39 mouse cellular contexts compared by ENCODE assay signal in the genomic region with DNA sequence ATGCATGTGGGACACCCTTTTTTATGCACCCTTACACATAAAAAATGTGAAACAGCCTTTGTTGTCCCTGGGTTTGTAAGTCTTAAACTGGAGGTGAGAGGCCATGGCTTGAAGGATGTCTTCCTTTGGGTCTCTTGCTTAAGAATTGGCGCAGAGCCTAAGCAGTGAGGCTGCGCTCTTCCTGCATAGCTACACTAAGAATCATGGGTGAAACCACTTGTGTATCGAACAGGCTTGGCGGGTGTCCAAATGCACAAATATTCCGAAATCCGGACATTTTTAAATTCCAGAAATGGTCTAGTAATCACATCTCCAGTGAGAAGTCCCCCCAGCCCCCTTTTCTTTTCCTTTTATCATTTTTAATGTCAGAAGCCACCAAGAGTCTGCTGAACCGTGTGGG. TPM values are rescaled to one million over a fixed set of nuclear protein-coding genes. Genes with fewer than 3 reads are reported as not detected.
DNase-seq lines count a peak whose midpoint lies in the region; ATAC-seq lines count a peak whose summit lies in the region.
"Had no signal": no experiment of that assay in that cellular context is flagged by ENCODE, and none has a peak within 500 bp of the region (broad histone marks: within the 10 kb centered on the region; RNA-seq: fewer than 3 reads in every experiment).

No protein-coding gene starts in this region.

- no peak overlapping the region for H3K4me3 ChIP-seq in kidney, embryonic 15.5 days (replicated peaks)
- H3K4me3 ChIP-seq in lung, embryonic 16.5 days (ENCODE audit: low read length) = no peak overlapping the region
- H3K4me3 ChIP-seq: embryonic facial prominence, embryonic 12.5 days; erythroblast, embryonic 14.5 days; gastrocnemius, adult 2 months; heart, embryonic 10.5 days; heart, embryonic 15.5 days; intestine, embryonic 15.5 days; liver, embryonic 13.5 days; midbrain, embryonic 13.5 days; neural tube, embryonic 13.5 days had no signal

- DNase-seq in adrenal gland, postnatal 14 days = peak; percentile 33
- DNase-seq in adrenal gland, adult 18-20 months (ENCODE audit: low spot score in 2 of 2) = no peak
- peak; percentile 29 for DNase-seq in kidney, postnatal 10 days
- DNase-seq in lung, postnatal 36 days = no peak
- DNase-seq: adrenal gland, adult 2 months; cerebellum, adult 11 months; cerebellum, adult 9-10 months; cerebellum, postnatal 36 days; gastrocnemius, adult 2 months; layer of hippocampus, postnatal 36 days; left cerebral cortex, postnatal 4 days; liver, embryonic 13.5 days; lung, adult 18-20 months; right cerebral cortex, postnatal 4 days; thymus, adult 18-20 months; thymus, postnatal 25 days had no signal

- no peaks in the 10 kb centered on the region for H3K27me3 ChIP-seq in kidney, embryonic 15.5 days
- H3K27me3 ChIP-seq in lung, embryonic 16.5 days (ENCODE audit: control insufficient read depth, insufficient read depth, low read depth, low read length) = no peaks in the 10 kb centered on the region
- H3K27me3 ChIP-seq: embryonic facial prominence, embryonic 12.5 days; heart, embryonic 15.5 days; intestine, embryonic 15.5 days; liver, embryonic 13.5 days; midbrain, embryonic 13.5 days; neural tube, embryonic 13.5 days had no signal

- no peak overlapping the region for H3K9ac ChIP-seq in kidney, embryonic 15.5 days
- no peak overlapping the region for H3K9ac ChIP-seq in lung, embryonic 16.5 days (ENCODE audit: low read length)
- H3K9ac ChIP-seq: embryonic facial prominence, embryonic 12.5 days; heart, embryonic 15.5 days; intestine, embryonic 15.5 days; liver, embryonic 13.5 days; midbrain, embryonic 13.5 days; neural tube, embryonic 13.5 days had no signal

- ATAC-seq in kidney, embryonic 15.5 days (replicated peaks; ENCODE audit: low FRiP score) = no peak
- ATAC-seq in lung, embryonic 16.5 days (ENCODE audit: low read depth) = peak; percentile 41; the same call in 1 of the 2 replicates
- no peak for ATAC-seq in inflammation-experienced regulatory T-cells, adult 6 months
- ATAC-seq: forebrain, embryonic 16.5 days; hindbrain, embryonic 16.5 days; intestine, embryonic 15.5 days; midbrain, embryonic 13.5 days had no signal

- H3K36me3 ChIP-seq in kidney, embryonic 15.5 days = peaks cover 67% of the 10 kb centered on the region
- H3K36me3 ChIP-seq in lung, embryonic 16.5 days (ENCODE audit: control insufficient read depth, insufficient read depth, low read length) = peaks cover 13% of the 10 kb centered on the region
- H3K36me3 ChIP-seq: intestine, embryonic 15.5 days had no signal

- no peak overlapping the region for H3K4me2 ChIP-seq in kidney, embryonic 15.5 days
- no peak overlapping the region for H3K4me2 ChIP-seq in lung, embryonic 16.5 days (ENCODE audit: low read depth, low read length)
- H3K4me2 ChIP-seq: embryonic facial prominence, embryonic 12.5 days; heart, embryonic 15.5 days; intestine, embryonic 15.5 days; liver, embryonic 13.5 days; midbrain, embryonic 13.5 days; neural tube, embryonic 13.5 days had no signal

- WGBS in kidney, embryonic 15.5 days = 68% methylated on average over 7 of the region's 7 CpGs
- 47% methylated on average over 7 of the region's 7 CpGs for WGBS in lung, embryonic 16.5 days

- no peak overlapping the region for H3K27ac ChIP-seq in kidney, embryonic 15.5 days
- H3K27ac ChIP-seq in lung, embryonic 16.5 days (ENCODE audit: low read length) = no peak overlapping the region
- H3K27ac ChIP-seq: embryonic facial prominence, embryonic 12.5 days; gastrocnemius, adult 2 months; heart, embryonic 10.5 days; heart, embryonic 15.5 days; intestine, embryonic 15.5 days; liver, embryonic 13.5 days; macrophage; midbrain, embryonic 13.5 days; neural tube, embryonic 13.5 days; stomach, postnatal 0 days had no signal

- H3K4me1 ChIP-seq in kidney, embryonic 15.5 days = peaks cover 8% of the 10 kb centered on the region
- H3K4me1 ChIP-seq in lung, embryonic 16.5 days (replicated peaks; ENCODE audit: control insufficient read depth, insufficient read depth, low read length) = peaks cover 6% of the 10 kb centered on the region; the same call in 1 of the 2 replicates

- H3K9me3 ChIP-seq in kidney, embryonic 15.5 days (replicated peaks) = no peaks in the 10 kb centered on the region
- H3K9me3 ChIP-seq in lung, embryonic 16.5 days (ENCODE audit: control insufficient read depth, low read length) = no peaks in the 10 kb centered on the region
- H3K9me3 ChIP-seq: embryonic facial prominence, embryonic 12.5 days; heart, embryonic 10.5 days; heart, embryonic 15.5 days; intestine, embryonic 15.5 days; liver, embryonic 13.5 days; midbrain, embryonic 13.5 days; neural tube, embryonic 13.5 days had no signal

RNA-seq across cellular contexts. Expression of a gene that starts 4.2 kb away (rescaled TPM):
- total RNA-seq in adrenal gland, postnatal 14 days (2021) = 6.2 and 8.6 TPM in 2 replicates
- total RNA-seq in adrenal gland, adult 18-20 months (2021) = 1 to 10 TPM; 5.6 to 9.8 TPM
- polyA plus RNA-seq in kidney, embryonic 15.5 days (2015; fragmentation: Nextera tagmentation; extraction: Ambion mirVana) = 9.7 and 12.7 TPM in 2 replicates
- 8.7 and 9.5 TPM in 2 replicates for polyA plus RNA-seq in lung, embryonic 16.5 days (2015; fragmentation: Nextera tagmentation; extraction: Ambion mirVana)
- polyA plus RNA-seq in inflammation-experienced regulatory T-cells, adult 6 months (2017; shearing (Covaris generic)) = not detected
- total RNA-seq: megakaryocyte-erythroid progenitor cell, adult 5-6 weeks; MEL had no signal
- polyA plus RNA-seq: erythroblast, embryonic 14.5 days had no signal

RNA-seq across cellular contexts. Expression of a gene that starts 15.4 kb away (rescaled TPM):
- total RNA-seq in adrenal gland, postnatal 14 days (2021) = not detected in 2 replicates
- total RNA-seq in adrenal gland, adult 18-20 months (2021) = not detected
- polyA plus RNA-seq in kidney, embryonic 15.5 days (2015; fragmentation: Nextera tagmentation; extraction: Ambion mirVana) = not detected in 2 replicates
- polyA plus RNA-seq in lung, embryonic 16.5 days (2015; fragmentation: Nextera tagmentation; extraction: Ambion mirVana) = not detected in 2 replicates
- polyA plus RNA-seq in inflammation-experienced regulatory T-cells, adult 6 months (2017; shearing (Covaris generic)) = not detected
- total RNA-seq: adrenal gland, adult 2 months; gastrocnemius, adult 2 months; gastrocnemius, postnatal 4 days; heart, postnatal 25 days; layer of hippocampus, postnatal 36 days; left cerebral cortex, postnatal 4 days; megakaryocyte-erythroid progenitor cell, adult 5-6 weeks; MEL had no signal
- polyA plus RNA-seq: adrenal gland, adult 2 months; embryonic facial prominence, embryonic 12.5 days; erythroblast, embryonic 14.5 days; forebrain, embryonic 11.5 days; forebrain, embryonic 16.5 days; heart, embryonic 10.5 days; heart, embryonic 15.5 days; hindbrain, embryonic 11.5 days; hindbrain, embryonic 16.5 days; intestine, embryonic 15.5 days; large intestine, adult 2 months; limb, embryonic 14.5 days; liver, embryonic 13.5 days; macrophage; midbrain, embryonic 13.5 days; neural tube, embryonic 13.5 days; spleen, adult 2 months; stomach, postnatal 0 days had no signal

RNA-seq across cellular contexts. Expression of a gene that starts 49.2 kb away (rescaled TPM):
- total RNA-seq in adrenal gland, postnatal 14 days (2021) = 0.38 and 0.48 TPM in 2 replicates
- total RNA-seq in adrenal gland, adult 18-20 months (2021) = under 1 TPM in 1 of 2 experiments, not detected in 1; 0.43 TPM
- not detected in 2 replicates for polyA plus RNA-seq in kidney, embryonic 15.5 days (2015; fragmentation: Nextera tagmentation; extraction: Ambion mirVana)
- not detected in 2 replicates for polyA plus RNA-seq in lung, embryonic 16.5 days (2015; fragmentation: Nextera tagmentation; extraction: Ambion mirVana)
- not detected for polyA plus RNA-seq in inflammation-experienced regulatory T-cells, adult 6 months (2017; shearing (Covaris generic))
- total RNA-seq: gastrocnemius, adult 2 months; gastrocnemius, postnatal 4 days; heart, postnatal 25 days; layer of hippocampus, postnatal 36 days; left cerebral cortex, postnatal 4 days; megakaryocyte-erythroid progenitor cell, adult 5-6 weeks; MEL had no signal
- polyA plus RNA-seq: embryonic facial prominence, embryonic 12.5 days; forebrain, embryonic 11.5 days; forebrain, embryonic 16.5 days; heart, embryonic 10.5 days; heart, embryonic 15.5 days; hindbrain, embryonic 11.5 days; hindbrain, embryonic 16.5 days; intestine, embryonic 15.5 days; large intestine, adult 2 months; liver, embryonic 13.5 days; macrophage; midbrain, embryonic 13.5 days; neural tube, embryonic 13.5 days; spleen, adult 2 months; stomach, postnatal 0 days had no signal

RNA-seq across cellular contexts. Expression of a gene that starts 59.9 kb away (rescaled TPM):
- total RNA-seq in adrenal gland, postnatal 14 days (2021) = not detected in 2 replicates
- total RNA-seq in adrenal gland, adult 18-20 months (2021) = not detected
- not detected in 2 replicates for polyA plus RNA-seq in kidney, embryonic 15.5 days (2015; fragmentation: Nextera tagmentation; extraction: Ambion mirVana)
- not detected in 2 replicates for polyA plus RNA-seq in lung, embryonic 16.5 days (2015; fragmentation: Nextera tagmentation; extraction: Ambion mirVana)
- not detected for polyA plus RNA-seq in inflammation-experienced regulatory T-cells, adult 6 months (2017; shearing (Covaris generic))
- total RNA-seq: adrenal gland, adult 2 months; gastrocnemius, adult 2 months; gastrocnemius, postnatal 4 days; heart, postnatal 25 days; layer of hippocampus, postnatal 36 days; left cerebral cortex, postnatal 4 days; megakaryocyte-erythroid progenitor cell, adult 5-6 weeks; MEL had no signal
- polyA plus RNA-seq: adrenal gland, adult 2 months; embryonic facial prominence, embryonic 12.5 days; erythroblast, embryonic 14.5 days; forebrain, embryonic 11.5 days; forebrain, embryonic 16.5 days; heart, embryonic 10.5 days; heart, embryonic 15.5 days; hindbrain, embryonic 11.5 days; hindbrain, embryonic 16.5 days; intestine, embryonic 15.5 days; large intestine, adult 2 months; limb, embryonic 14.5 days; liver, embryonic 13.5 days; macrophage; midbrain, embryonic 13.5 days; neural tube, embryonic 13.5 days; spleen, adult 2 months; stomach, postnatal 0 days had no signal

Comparison
In these comparisons a context has a peak if more than half of its experiments do, and no peak if none do; other contexts are left out.
1. DNase-seq: peak in adrenal gland, postnatal 14 days (single experiment) and kidney, postnatal 10 days (single experiment); none in adrenal gland, adult 18-20 months (0 of 2) and lung, postnatal 36 days (single experiment).